Mouse (Mus musculus) small intestine, adult 2 months (tissue): ENCODE measurements around the gene Cer1.

Experiments used
- CTCF ChIP-seq: fragments of 200-500 bp; IDR thresholded peaks from 2 replicates; pipeline ENCODE4 v1.5.1; 2012; ENCODE audit warnings: low read depth, mild to moderate bottlenecking, control low read depth, inconsistent platforms, low read length, moderate library complexity, mixed read lengths; ENCODE audit not compliant: insufficient replicate concordance, insufficient read length; ENCODE audit errors: extremely low read depth
- POLR2A ChIP-seq: fragments of 200-500 bp; IDR thresholded peaks from 2 replicates; pipeline ENCODE4 v1.6.1; 2012; ENCODE audit warnings: low read depth, mild to moderate bottlenecking, control low read depth, inconsistent platforms, low read length, moderate library complexity

DNA sequence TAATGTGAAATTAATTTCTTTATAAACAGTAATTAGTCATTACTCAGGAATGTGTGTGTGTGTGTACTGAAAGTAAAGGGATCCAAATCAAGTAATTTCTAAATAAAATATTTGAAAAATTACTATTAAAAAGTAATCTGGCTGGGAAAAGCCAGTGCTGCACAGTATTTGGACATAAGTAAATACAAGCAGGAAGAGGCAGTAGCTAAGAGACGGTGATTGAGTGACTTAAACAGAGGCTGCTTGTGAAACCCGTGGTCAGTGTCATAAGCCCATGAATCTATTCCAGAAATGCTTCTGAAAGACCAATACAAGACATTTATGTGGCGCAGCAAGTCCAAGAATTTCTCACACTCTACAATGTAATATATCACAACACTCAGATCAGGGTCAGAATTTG lies 3.6 kb downstream of the Cer1 start:
- TF ChIP-seq CTCF (no peak), POLR2A (no peak)
